Mouse (Mus musculus): ENCODE results near the gene Dhdds. TPM values are rescaled to one million over a fixed set of nuclear protein-coding genes. Genes with fewer than 3 reads are reported as not detected.

The Dhdds gene
- total RNA-seq, 2 experiments from 2014 or later, result 9.5 TPM

GRCm38 (mm10) chr4:133956358-133956757 lies 44.4 kb downstream of the Dhdds start:
- DNase-seq, result no peak

GRCm38 (mm10) chr4:133946736-133947135 lies 54.0 kb downstream of the Dhdds start:
- no peak for DNase-seq

DNA sequence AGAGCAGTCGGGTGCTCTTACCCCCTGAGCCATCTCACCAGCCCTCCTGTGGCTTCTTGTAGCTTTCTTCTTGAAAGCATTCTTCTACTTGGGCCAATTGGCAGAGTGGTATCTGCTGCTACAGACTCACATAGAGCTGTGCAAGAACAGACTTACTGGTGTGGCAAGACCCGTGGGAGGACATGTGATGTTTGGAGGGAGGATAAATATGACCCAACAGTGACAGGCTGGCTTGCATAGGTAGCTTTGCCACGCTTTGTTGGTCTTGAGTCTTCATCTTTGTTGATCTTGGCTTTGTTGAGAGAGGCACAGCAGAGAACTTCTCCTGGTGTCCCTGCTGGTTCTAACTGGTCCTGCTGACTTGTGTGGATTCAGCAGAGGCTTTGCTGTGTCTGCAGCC lies 56.9 kb downstream of the Dhdds start:
- DNase-seq, result no peak

DNA sequence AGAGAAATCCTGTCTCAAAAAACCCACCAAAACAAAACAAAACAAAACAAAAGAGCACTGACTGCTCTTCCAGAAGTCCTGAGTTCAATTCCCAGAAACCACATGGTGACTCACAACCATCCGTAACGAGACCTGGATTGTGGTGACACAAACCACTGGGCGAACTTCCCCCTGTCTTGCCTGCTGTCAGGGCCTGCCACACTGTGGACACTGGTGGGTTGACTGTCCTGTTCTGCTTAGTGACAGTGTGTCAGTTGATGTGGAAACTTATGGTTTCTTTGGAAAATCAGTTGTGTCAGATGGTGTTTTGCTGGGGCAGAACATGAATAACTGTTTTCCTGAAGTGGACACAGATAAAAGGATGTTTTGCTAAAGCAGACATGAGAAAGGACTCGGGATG lies 58.0 kb downstream of the Dhdds start:
- DNase-seq, result no peak

GRCm38 (mm10) chr4:133941576-133941975 lies 59.1 kb downstream of the Dhdds start:
- peak; percentile 9 for DNase-seq

GRCm38 (mm10) chr4:133940386-133941260 lies 60.1 kb downstream of the Dhdds start:
- DNase-seq, result no peak

- no peak for DNase-seq
Measured at GRCm38 (mm10) chr4:133938077-133938476, 62.6 kb downstream of the Dhdds start.

- no peak for DNase-seq
Measured at GRCm38 (mm10) chr4:133931785-133932184, 68.9 kb downstream of the Dhdds start.

DNA sequence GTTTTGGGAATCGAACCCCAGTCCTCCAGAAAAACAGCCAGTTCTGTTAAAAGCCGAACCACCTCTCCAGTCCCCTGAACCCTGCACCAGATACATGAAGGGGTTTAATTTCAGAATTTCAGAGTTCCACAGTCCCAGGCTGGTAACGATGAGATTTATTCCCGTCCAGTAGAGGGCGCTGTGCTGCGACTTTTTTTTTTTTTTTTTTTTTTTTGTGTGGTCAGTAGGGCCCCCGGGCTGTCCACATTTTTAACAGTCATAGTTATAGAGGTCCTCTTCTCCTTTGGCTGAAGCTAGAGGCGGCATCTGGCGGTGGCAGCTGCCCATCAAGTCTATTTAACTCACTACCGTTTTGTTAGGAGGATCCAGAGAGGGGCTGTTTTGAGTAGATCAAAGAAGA lies 69.4 kb downstream of the Dhdds start:
- no peak for DNase-seq

DNA sequence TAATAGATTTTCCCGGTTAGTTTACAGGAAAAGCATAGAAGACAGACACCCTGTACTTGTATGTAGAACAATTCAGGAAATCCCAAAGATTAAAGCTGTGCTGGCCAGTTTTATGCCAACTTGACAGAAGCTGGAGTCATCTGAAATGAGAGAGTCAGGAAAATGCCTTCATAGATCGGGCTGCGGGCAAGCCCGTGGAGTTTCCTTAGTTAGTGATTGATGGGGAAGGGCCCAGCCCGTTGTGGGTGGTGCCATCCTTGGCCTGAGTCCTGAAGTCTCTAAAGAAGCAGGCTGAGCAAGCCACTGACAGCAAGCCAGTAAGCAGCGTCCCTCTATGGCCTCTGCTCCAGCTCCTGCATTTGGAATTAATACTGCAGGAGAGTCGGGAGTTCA lies 71.4 kb downstream of the Dhdds start:
- no peak for DNase-seq

DNA sequence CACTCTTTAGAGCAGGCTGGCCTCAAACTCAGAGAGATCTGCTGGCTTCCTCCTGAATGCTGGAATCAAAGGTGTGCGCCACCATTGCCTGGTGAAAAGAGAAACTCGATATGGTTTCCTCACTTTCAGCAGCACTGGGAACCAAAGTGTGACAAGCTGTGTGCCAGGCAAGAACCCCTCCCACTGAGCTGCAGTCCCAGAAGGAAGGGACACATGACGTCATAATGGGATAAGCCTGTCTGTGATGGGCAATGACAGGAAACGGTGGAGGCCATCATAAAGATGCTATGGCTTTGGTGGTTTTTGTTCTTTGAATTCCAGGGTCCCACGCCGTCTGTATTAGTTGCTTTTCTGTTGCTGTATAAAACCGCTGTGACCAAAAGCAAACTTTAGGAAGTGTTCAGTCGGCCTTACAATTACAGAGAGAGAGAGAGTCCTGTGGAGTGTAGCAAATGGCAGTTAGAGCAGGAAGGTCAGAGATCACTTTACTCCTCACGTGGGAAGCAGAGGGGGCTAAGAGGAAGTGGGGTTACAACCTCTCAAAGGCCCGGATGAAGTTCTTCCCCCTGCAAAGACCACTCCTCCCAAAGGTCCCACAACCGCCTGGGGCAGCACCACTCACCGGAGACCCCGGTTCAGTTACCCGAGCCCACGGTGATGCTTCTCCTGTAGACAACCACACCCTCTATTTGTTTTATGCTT lies 72.0 kb downstream of the Dhdds start:
- no peak for DNase-seq

GRCm38 (mm10) chr4:133925204-133925603 lies 75.5 kb downstream of the Dhdds start:
- DNase-seq, result no peak

DNA sequence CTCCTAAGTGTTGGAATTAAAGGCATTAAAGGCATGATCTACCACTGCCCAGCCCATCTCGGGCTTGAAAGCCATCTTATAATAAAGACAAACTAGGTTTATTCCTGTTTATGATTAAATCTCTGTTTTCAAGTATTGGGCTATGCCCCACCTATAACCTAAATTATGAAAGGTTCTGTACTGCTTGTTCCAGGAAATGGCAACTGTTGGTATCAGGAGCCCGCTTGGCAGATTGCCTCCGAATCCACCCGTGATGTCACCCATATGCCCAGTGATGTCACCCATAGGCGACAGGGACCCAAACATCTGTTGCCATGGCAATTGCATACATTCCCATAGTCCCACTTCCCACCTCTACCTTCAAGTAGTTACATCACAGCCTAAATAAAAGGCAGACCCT lies 77.0 kb downstream of the Dhdds start:
- no peak for DNase-seq

Other genes with a start within 250 kb of the Dhdds start
- 10 to 100 TPM; 19.6 to 21.7 TPM for gene Arid1a, start 244.1 kb downstream of the Dhdds start, total RNA-seq (2021)
- 1 to 10 TPM; 4.0 to 4.3 TPM for gene Rps6ka1, start 113.1 kb downstream of the Dhdds start, total RNA-seq (2021)
- 10 to 100 TPM; 47.8 to 48.9 TPM for gene Hmgn2, start 32.3 kb downstream of the Dhdds start, total RNA-seq (2021)
- under 1 TPM; 0.24 to 0.49 TPM for gene Lin28a, start 17.9 kb upstream of the Dhdds start, total RNA-seq (2021)
- gene Zfp683, start 52.9 kb upstream of the Dhdds start, total RNA-seq (2021), result not detected
- not detected for gene Crybg2, start 59.9 kb upstream of the Dhdds start, total RNA-seq (2021)
- gene Cd52, start 94.2 kb upstream of the Dhdds start, total RNA-seq (2021), result 1 to 10 TPM in 1 of 2 experiments, under 1 TPM in 1; 0.61 to 1.2 TPM
- gene Ubxn11, start 101.7 kb upstream of the Dhdds start, total RNA-seq (2021), result 1 to 10 TPM; 1.0 to 1.3 TPM
- gene Sh3bgrl3, start 127.9 kb upstream of the Dhdds start, total RNA-seq (2021), result 10 to 100 TPM; 19.1 to 26.6 TPM
- 10 to 100 TPM; 38.9 to 63.2 TPM for gene Cep85, start 186.2 kb upstream of the Dhdds start, total RNA-seq (2021)
- gene Gm7534, start 202.1 kb upstream of the Dhdds start, total RNA-seq (2021), result not detected
- 1 to 10 TPM; 1.2 to 1.4 TPM for gene Catsper4, start 226.5 kb upstream of the Dhdds start, total RNA-seq (2021)
- gene Cnksr1, start 237.5 kb upstream of the Dhdds start, total RNA-seq (2021), result 10 to 100 TPM; 22.8 to 32.8 TPM
- gene E130218I03Rik, start 242.7 kb upstream of the Dhdds start, total RNA-seq (2021), result not detected
- gene Zfp593, start 244.7 kb upstream of the Dhdds start, total RNA-seq (2021), result 1 to 10 TPM; 3.3 to 4.4 TPM
- not detected for gene Gm30191, start 246.0 kb upstream of the Dhdds start, total RNA-seq (2021)

Data from gastrocnemius, postnatal 25 days (tissue).